Mouse (Mus musculus): ENCODE measurements around the gene Hamp.

Gene Hamp

DNA sequence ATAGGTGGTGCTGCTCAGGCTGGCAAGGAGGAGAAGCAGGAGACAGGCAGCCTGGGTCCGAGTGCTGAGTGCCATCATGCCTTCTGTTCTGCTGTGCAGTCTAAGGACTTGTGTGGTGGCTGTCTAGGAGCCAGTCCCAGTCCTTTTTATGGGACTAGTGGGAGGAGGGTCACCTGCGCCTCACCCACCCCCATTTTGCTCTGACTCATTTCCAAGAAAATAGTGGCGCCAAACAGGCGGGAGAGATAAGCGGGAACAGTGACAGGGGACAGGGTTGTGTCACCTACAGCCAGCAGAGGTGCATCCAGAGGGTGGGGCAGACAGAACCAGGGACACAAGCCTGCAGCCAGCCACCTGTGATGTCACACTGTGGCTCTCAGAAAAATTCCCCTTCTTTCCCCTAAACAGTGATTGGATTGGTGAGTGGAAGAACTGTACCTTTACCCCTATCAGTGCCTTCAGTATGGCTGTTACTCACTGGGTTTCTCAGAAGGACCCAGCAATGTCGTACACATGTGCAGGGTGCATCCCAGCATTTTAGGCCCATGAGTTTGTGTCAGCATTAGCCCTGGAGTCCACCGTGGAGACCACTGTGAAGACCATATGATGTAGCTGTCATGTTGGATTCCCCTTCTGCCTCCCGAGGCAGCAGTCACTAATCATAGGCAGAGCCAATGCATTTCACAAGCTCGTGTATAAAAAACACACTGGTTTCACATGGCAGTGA is at the start of gene Hamp:
Hamp (minus strand) TSS at position 124 of the 727 bp plus-strand sequence.
- no peak for DNase-seq

DNA sequence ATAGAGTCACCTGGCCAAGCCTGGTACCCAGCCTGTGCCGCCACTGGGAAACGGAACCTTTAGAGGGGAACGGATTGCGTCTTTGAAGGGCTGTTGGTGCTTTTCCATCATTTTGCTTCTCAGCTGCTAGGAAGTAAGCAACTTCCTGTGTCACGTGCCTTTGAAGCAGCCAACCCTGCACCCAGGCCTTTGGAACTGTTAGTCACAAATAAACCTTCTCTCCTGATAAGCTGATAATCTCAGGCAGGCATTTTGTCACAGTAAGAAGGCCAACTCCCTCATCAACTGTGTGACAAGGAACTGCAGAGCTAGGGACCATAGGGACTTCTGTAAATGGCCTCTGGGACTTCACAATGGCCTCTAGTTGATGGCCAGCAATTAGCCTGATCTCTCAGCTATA is 48.3 kb upstream of the Hamp start:
- no peak for DNase-seq

DNA sequence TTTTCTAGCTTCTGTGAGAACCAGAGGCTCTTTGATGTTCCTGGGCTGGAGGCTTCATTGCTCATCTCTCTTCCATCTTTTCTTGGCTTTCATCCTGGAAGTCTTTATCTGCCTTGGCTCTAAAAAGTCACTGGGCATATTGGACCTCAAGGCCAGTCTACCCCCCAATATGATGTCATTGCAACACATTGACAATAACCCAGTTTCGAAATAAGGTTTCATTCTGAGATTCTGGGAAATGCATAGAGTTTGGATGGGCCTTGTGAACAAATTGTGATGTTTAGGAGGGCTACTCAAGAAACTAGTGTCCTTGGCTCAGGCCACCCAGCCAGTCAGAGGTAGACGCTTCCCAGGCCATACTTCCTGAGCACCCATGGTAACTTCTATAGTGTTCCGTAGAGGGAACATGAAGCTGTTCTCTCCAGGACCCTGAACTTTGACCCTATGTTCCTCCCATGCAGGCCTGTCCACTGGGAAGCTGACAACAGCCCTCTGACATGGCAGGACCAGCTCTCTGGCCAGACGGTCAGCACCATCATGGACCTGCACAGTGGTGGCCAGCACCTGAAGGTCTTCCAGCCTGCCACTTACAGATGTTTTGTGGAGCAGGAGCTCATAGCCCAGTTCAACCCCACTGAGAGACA is 44.8 kb upstream of the Hamp start:
- DNase-seq, result no peak

DNA sequence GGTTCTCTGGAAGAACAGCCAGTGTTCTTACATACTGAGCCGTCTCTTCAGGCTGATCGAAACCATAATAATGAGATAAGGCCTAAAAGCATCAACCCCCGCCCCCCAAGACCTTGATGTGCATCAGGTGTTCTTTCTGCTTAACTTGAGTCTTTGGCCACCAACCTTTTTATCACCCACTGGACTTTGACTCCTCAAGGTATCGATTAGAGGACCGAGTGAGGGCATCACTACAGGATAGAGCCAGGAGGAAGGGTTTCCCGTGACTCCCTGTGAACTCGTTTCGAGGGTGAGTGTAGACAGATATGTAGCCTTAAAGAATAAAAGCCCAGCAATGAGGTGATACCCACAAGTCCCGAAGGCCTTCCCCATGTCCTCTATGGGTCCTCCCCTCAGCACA is 41.5 kb upstream of the Hamp start:
- no peak for DNase-seq

DNA sequence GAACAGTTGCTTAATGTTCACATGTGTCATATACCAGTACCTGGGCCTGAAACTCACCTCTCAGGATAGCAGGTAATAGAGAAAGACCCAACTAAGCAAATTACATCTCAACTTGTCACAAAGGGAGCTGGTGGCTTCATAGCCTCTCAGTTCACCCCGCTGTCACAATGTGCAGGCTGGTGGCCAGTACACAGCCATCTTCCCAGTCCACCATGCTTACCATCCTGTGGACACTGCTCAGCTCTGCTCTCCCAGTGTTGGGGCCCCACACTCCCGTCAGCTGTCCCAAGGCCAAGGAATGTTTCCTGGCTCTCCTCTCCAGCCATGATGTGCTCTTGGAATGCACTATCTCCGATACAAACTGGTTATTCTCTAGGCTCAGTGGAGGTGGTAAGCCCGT is 37.9 kb upstream of the Hamp start:
- no peak for DNase-seq

DNA sequence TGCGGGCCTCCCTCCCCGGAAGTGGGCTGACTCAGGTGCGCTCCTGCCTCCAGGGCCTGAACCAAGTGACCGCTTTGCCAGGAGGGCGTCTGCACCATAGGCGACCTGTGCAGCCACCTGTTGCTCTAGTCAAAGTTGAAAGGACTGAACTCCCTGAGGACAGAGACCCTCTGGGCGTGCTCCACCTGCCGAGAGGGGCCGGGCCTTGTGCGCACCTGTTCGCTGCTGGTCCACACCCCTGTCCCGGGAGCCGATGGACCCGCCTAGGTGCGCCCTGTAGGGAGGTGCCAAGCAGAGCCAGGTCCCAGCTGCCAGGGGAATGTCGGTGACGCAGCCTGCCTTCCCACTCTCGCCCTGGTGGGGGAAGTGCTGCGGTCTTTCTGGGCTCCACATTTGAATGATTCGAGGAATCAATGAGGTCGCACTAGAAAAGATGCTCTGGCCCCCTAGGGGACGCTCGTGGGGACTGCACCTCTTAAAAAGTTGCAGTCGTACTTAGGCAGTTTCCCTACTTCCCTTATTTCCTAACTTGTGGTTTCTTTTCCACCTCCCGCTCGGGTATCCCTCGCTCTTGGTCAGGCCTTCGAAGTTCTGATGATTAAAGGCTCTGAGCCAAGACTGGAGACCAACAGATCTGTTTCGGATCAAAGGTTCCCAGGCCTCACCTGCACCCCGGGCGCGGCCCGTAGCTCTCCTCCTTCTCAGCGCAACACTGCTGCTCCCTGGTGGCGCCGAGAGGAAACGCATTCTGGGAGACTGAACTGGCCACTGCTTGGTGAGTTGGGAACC is 29.9 kb upstream of the Hamp start, which contains the start of gene Fam187b:
Fam187b (plus strand) TSS at position 290 of the 789 bp plus-strand sequence.
- DNase-seq, result peak; percentile 78

DNA sequence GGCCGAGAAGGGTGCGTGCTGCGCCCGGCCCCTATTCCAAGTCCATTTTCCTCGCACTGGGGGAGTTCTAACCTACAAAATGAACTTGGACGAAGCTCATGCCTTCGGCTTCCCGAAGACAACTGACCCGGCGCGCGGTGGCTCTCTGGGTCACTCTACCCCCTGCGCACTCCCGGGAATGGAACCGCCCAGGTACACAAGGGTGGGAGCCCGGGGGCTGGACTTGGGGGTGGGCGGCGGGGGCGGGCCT is 29.3 kb upstream of the Hamp start, which contains the start of gene Lsr:
Lsr (minus strand) TSS at position 214 of the 250 bp plus-strand sequence.
- DNase-seq, result no peak

DNA sequence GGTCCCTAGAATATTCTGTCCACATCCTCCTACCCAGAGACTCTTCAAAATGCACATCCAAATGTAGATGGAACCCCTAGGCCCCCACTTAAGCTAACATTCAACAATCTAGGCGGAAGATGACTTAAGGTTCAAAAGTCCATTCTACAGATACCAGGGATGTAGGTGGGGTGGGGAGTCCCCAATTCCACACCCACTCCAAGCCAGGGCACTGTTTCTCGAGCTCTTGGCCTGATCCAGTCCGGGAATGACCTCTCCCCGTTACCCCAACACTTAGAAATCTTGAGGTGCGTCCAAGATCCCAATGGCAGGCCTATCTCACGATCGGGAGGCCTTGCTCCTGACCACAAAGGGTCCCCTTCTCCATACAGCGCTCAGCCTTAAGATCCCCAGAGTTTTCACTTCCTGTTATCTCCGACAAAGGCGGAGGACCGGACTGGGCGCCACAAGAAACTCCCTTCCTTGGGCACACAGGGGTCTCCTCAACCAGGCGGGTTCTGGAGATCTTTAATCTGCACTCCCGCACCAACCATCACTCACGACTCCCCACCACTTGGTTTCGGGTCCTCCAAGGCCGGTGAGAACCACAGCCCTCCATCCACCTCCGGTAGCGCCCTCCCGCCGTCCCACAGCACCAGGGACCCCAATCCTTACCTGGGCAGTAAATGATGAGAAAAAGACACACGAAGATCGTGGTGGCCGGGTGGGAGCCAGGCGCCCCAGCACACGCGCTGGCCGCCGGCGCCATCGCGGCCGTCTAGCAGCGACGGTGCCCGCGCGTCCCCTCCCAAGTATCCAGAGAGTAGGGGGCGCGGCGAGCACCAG is 28.8 kb upstream of the Hamp start:
- no peak for DNase-seq

DNA sequence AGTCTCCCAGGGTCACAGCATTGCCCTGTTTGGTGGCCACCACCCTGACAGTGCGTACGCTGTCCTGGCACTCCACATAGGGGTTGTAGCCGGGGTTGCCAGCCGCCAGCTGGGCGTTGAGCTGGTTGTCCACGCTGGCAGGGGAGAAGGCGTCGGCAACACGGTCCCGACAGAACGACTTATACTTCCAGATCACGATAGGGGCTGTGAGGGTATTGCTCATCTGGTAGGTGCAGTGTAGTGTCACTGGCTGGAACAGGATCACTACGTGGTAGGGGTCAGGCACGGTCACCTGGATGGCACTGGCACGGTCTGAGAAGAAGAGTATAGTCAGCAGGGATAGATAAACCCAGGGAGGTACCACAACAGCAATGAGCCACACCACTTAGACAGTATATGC is 28.1 kb upstream of the Hamp start:
- no peak for DNase-seq

DNA sequence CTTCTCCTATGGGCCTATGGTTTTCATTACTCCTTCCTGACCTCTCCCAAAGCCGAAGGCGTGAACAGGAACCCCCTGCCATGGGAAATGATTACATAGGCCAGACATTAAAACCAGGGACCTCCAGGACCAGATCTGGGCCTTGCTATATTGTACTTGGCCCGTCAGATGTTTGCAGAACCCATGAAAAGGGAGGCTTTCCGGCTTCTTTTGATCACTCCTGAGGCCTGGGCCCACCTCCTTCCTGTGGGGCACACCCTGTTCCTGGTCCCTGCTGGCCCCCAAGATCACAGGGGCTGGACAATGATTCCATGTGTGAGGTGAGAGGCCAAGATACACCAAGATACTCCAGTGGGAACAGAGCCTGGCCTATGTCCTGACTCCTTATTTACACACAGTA is 25.3 kb upstream of the Hamp start:
- DNase-seq, result no peak

DNA sequence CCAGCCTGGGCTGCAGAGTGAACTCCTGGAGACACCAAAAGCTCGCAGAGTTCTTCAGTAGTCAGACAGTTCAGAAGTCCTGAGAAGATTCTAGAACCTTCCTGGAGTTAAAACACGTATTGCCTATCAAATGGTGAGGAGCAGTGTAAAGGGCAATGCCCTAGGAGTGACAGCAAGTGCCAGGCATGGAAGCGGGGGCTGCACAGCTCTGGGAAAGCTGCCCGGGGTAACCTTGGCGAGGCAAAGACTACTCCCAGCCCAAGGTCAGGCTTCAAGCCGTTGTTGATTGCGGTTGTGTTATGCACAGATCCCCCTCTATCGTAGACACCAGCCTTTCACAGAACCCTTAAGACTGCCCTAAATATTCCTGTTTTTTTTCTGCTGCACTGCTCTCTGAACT is 24.8 kb upstream of the Hamp start:
- DNase-seq, result no peak

DNA sequence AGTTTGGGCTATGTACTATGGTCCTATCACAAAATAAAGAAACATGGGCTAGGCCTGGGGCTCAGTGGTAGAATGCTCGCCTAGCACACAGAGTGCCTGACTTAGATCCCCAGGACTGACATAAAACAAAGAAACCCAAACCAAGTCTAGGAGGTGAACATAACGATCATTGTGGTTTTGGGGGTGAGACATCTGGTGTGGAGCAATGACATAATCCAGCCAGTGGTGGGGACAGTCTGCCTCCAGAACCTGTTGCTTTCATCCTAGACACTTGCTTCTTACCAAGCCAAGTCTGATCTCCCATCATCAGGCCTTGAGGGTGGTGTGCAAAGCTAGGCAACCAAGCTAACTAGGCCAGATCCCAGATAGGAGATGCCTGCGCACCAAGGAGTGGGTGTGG is 22.8 kb upstream of the Hamp start:
- DNase-seq, result no peak

DNA sequence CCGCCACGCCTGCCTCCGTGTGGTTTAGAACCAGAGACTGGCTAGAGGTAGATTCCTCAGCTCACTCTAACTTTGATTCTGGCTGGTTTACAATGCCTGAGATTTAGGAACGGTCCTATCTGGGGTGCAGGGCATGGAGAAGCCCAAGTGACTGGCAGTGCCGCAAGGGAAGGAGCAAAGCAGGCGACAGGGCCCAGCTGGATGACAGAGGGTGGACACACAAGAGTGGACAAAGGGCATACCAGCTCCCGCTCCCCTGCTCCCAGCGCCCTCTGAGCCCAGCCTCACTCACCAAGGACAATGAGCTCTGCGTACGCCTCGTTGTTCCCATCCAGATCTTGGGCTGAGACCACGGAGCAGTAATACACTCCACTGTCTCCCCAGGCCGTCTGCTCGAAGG is 21.8 kb upstream of the Hamp start:
- no peak for DNase-seq

DNA sequence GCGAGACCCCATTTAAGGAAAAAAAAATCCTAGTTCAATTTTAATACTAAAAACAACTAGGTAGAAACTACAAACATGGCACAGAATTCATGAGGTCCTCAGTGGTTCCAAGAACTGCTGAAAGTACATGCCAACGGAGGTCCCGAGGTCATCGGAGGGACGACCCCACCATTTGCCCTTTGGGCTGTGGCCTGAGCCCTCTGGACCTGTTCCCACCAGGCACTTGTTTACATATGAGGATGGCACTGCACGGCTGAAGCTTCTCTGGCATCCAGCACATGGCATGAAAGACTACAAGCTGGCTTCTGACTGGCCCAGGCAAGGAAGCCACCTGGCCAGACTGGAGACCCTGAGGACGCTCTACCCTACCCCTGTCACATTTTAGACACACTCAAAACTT is 20.5 kb upstream of the Hamp start:
- no peak for DNase-seq

DNA sequence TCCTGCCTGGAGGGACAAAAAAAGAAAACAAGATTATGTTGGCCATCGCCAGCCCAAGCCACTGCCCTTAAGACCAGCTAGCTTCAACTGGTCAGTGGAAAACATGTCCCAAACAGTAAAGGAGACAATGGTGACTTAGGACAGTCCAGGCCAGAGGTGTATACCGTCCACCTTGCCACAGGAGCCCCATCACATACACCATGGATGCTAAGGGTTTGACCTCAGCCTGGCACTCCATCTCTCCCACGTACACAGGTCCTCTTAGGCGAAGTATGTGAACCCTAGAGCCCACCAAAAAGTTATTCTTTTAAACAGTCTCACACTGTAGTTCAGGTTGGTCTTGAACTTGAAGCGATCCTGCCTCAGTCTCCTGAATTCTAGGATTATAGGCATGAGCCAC is 19.0 kb upstream of the Hamp start:
- no peak for DNase-seq

DNA sequence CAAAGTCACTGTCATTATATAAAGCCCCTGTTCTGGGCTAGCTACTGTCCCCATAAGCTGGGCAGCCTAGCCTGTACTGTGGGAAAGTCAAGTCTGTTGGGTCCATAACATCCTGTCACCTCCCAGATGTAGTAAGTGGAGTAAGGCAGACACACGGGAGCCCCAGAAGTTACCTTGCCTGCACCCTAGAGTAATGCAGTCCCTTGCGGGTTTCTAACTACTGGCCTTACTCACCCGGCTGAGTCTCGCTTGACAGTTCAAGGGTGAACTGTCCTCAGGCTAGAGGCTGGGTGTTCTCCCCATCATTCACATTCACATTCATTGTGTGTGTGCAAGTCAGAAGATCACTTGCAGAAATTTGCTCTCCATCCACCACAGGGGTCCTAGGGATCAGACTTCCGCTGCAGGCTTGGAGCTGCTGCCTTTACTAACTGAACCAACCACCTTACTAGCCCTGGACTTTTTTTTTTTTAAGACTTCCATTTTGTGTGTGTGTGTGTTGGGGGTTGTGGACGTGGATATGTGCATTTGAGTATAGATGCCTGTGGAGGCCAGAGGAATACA is 16.0 kb upstream of the Hamp start:
- DNase-seq, result no peak

DNA sequence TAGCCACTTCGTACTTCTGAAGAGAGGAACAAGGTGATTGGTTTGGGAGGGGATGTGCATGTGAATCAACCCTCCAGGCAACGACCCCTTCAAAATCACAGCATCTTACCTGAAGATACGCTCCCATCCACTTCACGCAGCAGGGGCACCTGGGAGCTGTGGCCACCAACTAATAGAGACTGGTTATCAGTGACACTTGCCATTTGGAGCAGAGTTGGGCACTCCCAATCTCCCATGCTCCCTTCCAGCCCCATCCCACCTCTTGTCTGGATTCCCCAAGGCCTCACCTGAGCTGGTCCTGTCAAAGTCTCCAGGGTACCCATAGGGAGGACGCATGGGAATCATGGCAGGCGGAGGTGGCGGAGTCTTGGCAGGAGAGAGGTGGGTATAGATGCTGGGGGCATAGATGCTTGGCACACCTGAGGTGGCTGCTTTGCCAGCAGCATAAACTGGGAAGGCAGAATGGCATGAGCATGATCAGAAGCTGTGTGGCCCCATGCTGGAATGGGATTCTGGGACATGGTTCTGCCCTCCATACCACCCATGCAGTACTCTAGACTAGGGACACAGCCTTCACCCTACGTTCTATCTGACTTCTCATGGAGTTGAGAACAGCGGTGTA is 15.1 kb upstream of the Hamp start:
- no peak for DNase-seq

DNA sequence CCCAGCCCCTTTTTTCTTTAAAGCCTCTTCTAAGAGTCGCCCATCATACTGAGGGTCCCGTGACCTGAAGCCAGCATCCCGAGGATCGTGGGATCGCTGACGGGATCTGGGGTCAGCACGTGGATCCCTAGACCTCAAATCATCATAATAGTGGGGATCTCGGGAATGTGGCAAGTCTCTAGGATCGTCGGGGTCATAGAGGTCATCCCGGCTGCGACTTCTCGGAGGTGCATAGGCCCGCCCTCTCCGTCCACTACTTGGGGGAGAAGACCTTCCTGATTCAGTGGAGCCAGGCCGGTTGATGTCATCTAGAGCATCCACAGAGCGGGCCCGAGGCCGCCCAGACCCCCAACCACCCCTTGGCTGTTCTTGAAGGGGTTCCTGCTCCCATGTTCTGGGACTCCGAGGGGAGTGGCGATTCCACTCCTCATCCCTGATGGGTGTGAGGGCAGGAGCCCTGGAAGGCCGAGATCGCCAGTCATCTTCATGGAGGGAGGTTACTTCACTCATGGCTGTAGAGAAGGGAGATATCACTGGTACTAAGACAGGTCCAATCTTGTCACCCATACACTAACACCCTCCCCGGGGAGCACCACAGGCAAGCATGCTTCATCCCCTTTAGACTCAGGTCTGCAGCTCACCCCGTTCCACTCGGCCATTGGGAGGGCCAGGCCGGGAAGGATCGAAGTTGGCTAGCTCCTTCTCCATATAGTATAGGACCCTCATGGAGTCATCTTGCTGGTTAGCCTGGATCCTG is 14.5 kb upstream of the Hamp start:
- no peak for DNase-seq

DNA sequence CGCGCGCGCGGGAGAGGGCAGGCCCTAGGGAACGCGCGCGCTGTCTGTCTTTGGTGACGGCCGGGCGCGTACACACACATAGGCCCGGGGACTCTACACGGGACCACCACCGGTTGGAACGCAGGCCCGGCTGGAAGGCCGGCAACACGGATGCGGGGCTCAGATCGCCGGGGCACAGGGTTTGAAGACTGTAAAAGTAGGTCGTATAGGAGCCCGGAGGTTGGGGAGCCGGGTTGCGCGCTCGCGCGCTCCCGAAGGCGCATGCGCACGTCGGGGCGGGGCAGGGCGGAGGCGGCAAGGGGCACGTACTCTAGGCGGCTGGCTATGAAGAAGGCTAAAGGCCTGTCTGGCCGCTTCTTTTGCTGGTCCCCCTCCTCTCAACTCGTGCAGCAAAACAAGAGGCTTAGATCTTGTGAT is 13.5 kb upstream of the Hamp start:
- peak; percentile 89 for DNase-seq

DNA sequence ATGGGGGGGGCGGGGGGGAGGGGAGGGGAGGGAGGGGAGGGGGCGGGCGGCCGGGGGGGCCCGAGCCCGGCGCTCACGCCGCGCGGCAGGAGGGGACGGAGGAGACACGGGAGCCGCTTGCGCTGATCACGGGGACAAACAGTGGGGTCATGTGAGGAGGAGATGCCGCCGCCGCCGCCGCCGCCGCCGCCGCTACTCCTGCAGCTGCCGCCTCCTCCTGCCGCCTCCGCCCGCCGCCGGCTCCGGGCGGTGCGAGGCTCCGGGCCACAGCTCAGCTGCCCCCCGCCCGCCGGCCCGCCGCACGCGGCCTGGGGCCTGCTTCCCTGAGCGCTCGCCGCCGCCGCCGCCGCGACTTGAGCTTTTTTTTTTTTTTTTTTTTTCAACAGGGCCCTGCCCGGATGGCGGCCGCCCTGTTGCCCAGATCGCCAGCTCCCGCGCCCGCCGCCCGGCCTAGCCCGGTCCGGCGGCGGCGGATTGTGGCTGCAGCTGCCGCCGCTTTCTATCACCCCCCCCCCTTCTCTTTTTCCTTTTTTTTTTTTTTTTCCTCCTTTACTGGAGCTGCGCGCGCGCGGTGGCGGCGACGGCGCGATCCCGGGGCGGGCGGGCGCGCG is 13.0 kb upstream of the Hamp start, which contains the start of gene Usf2:
Usf2 (minus strand) TSS at position 48 of the 611 bp plus-strand sequence.
- DNase-seq, result peak; percentile 80

DNA sequence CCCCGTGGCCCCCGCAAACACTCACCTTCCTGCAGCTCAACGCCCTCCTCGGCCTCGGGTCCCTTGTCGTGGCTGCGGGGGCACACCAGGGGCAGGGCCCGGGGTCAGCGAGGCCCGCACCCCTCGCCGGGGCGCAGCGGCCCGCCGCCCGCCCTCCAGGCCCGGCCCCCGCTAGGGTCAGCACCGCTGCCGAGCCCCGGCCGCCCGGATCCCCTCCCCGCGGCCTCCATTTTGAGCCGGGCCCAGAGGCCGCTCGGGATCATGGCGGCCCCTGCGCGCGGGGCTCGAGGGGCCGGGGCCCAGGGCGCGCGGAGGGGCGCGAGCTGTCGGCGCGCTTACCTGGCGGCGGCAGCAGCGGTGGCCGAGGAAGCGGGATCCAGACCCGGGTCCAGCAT is 12.5 kb upstream of the Hamp start:
- DNase-seq, result no peak

Data from right cerebral cortex, postnatal 4 days (tissue).